Mouse (Mus musculus): Measurements from ENCODE around the gene Tnfaip1. TPM values are rescaled to one million over a fixed set of nuclear protein-coding genes. Genes with fewer than 3 reads are reported as not detected.
"Not testable (repeated sequence)": the region's sequence is repeated elsewhere in the genome, so short reads cannot be mapped to it uniquely, and the experiment has no call there.

Gene Tnfaip1
- total RNA-seq (2021), result 10 to 100 TPM; 38.2 to 40.1 TPM
- polyA plus RNA-seq (2012; rRNA removed), result 36.0 and 51.1 TPM in 2 replicates
- long read RNA-seq, transcript Tnfaip1-201 (7 exons, 3,720 nt), result minor isoform, 24 of 94 reads
- long read RNA-seq, transcript Tnfaip1-202 (7 exons, 3,768 nt), result major isoform, 51 of 94 reads
- long read RNA-seq, partial matches to known transcripts, result 5 of 94 reads
- long read RNA-seq, other reads (novel, unspliced or antisense), result 14 of 94 reads

DNA sequence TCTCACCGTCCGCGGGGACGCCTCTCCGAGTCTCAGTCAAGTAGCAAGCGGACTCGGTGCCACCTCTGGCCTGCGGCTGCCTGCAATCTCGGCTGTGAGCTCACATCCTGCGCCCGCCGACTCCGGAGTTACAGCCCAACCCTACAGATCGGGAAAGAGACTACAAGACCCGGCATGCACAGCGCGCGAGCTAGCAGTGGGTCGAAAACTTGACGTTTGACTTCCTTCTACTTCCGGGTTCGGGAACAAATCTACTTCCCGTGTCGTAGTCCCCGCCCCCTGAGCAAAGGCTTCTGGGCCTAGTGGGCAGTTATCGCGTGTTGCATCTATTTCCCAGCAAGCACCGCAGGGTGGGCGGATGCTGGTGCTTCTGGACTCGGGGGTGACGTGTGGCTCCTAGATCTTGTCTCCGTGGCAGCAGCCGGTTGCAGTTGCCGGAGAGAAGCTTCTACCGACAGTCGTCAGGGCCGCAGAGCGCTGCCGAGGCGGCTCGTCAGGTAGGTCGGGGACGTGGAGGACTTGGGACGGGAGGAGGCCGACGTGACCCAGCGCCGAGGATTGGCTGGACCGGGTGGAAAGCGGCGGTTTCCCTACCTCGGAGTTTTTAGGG is at the start of gene Tnfaip1, which contains the start of gene Ift20:
TSS of gene Tnfaip1 (minus strand) at position 253 of the 610 bp plus-strand sequence.
TSS of gene Ift20 (plus strand) at position 282 of the 610 bp plus-strand sequence.
- peak within 1 kb of the TSS; percentile 75 for H3K4me3 ChIP-seq
- peak within 1 kb of the TSS; percentile 91 for H3K27ac ChIP-seq
- WGBS, result under 1% methylated on average over 52 of the region's 52 CpGs
- peak; percentile 95 to 98 for DNase-seq
- TF ChIP-seq EP300 (IDR thresholded peaks at IDR 0.05; ENCODE audit: insufficient read depth, low read depth, low read length) (peak; percentile 64), POLR2A (IDR thresholded peaks at IDR 0.05; ENCODE audit: insufficient read depth, low read depth, low read length) (peak; percentile 86), CTCF (IDR thresholded peaks at IDR 0.05) (no peak)
- H3K9ac ChIP-seq (ENCODE audit: low read depth, low read length), result peak within 1 kb of the TSS; percentile 90
- intact Hi-C loops (cut with DNase I), result loop anchor here (1.0 to 2.0 kb wide), 2 partner anchors 15 to 24 kb away; partner anchors contain the start of genes Poldip2, Tmem199 and Tmem97
- H3K36me3 ChIP-seq (ENCODE audit: control insufficient read depth, insufficient read depth, low read length), result peaks cover 14% of the 10 kb centered on the region
- peaks cover 9% of the 10 kb centered on the region for H3K4me1 ChIP-seq (ENCODE audit: control insufficient read depth, insufficient read depth, low read length)
- peaks cover 9% of the 10 kb centered on the region; the same call in 1 of the 2 replicates for H3K79me2 ChIP-seq (replicated peaks; ENCODE audit: control insufficient read depth, insufficient read depth, low read length)
- no peaks in the 10 kb centered on the region for H3K27me3 ChIP-seq (ENCODE audit: control insufficient read depth, insufficient read depth, low read length)

DNA sequence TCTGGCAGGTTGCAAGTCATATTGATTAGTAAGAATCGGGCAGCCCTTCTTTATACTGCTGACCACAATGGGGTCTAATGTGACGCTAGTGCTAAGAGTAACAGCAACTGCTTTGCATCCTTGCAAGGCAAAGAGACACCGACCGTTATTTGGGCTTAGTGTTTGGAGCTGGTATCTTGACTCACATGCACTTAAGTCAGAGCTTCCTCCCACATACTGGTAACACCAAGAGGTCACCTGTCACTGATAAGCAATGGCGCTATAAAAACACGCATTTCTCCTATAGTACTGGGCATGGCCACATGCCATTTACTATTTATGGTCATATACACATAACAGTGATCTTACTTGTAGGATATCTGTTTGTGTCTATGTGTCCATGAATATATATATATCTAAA is 46.7 kb upstream of the Tnfaip1 start:
- no peak overlapping the region for H3K9ac ChIP-seq (ENCODE audit: low read depth, low read length)
- H3K36me3 ChIP-seq (ENCODE audit: control insufficient read depth, insufficient read depth, low read length), result no peaks in the 10 kb centered on the region
- no peak overlapping the region for H3K4me3 ChIP-seq
- 73% methylated on average over 6 of the region's 6 CpGs for WGBS
- TF ChIP-seq EP300 (IDR thresholded peaks at IDR 0.05; ENCODE audit: insufficient read depth, low read depth, low read length) (no peak), POLR2A (IDR thresholded peaks at IDR 0.05; ENCODE audit: insufficient read depth, low read depth, low read length) (no peak), CTCF (IDR thresholded peaks at IDR 0.05) (no peak)
- H3K27me3 ChIP-seq (ENCODE audit: control insufficient read depth, insufficient read depth, low read length), result no peaks in the 10 kb centered on the region
- H3K79me2 ChIP-seq (replicated peaks; ENCODE audit: control insufficient read depth, insufficient read depth, low read length), result no peaks in the 10 kb centered on the region
- no peak for DNase-seq
- H3K4me1 ChIP-seq (ENCODE audit: control insufficient read depth, insufficient read depth, low read length), result no peaks in the 10 kb centered on the region
- intact Hi-C loops (cut with DNase I), result no loop called here
- H3K27ac ChIP-seq, result no peak overlapping the region

DNA sequence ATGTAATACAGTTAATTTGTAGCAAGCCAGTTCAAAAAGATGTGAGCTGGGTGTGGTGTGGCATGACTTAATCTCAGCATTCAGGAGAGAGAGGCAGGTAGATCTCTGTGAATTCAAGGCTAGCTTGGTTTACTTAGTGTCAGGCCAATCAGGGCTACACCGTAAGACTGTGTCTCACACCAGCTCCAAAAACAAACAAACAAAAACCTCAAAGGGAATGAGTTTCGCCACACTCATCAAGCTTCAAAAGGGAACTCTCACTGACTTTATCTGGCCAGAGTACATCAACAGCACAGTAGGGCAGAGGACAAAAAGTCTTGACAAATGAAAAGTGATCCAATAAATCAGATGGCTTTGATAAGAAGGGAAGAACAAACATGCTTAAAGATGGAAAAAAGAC is 38.8 kb upstream of the Tnfaip1 start:
- TF ChIP-seq POLR2A (IDR thresholded peaks at IDR 0.05; ENCODE audit: insufficient read depth, low read depth, low read length) (no peak), EP300 (IDR thresholded peaks at IDR 0.05; ENCODE audit: insufficient read depth, low read depth, low read length) (no peak), CTCF (IDR thresholded peaks at IDR 0.05) (no peak)
- peaks cover 4% of the 10 kb centered on the region; the same call in 1 of the 2 replicates for H3K36me3 ChIP-seq (ENCODE audit: control insufficient read depth, insufficient read depth, low read length)
- no peaks in the 10 kb centered on the region; the same call in none of the 2 replicates for H3K4me1 ChIP-seq (ENCODE audit: control insufficient read depth, insufficient read depth, low read length)
- 72% methylated on average over 2 of the region's 2 CpGs for WGBS
- intact Hi-C loops (cut with DNase I), result no loop called here
- H3K79me2 ChIP-seq (replicated peaks; ENCODE audit: control insufficient read depth, insufficient read depth, low read length), result no peaks in the 10 kb centered on the region
- no peak for DNase-seq
- no peak overlapping the region for H3K27ac ChIP-seq
- H3K4me3 ChIP-seq, result no peak overlapping the region
- no peak overlapping the region for H3K9ac ChIP-seq (ENCODE audit: low read depth, low read length)
- no peaks in the 10 kb centered on the region for H3K27me3 ChIP-seq (ENCODE audit: control insufficient read depth, insufficient read depth, low read length)

DNA sequence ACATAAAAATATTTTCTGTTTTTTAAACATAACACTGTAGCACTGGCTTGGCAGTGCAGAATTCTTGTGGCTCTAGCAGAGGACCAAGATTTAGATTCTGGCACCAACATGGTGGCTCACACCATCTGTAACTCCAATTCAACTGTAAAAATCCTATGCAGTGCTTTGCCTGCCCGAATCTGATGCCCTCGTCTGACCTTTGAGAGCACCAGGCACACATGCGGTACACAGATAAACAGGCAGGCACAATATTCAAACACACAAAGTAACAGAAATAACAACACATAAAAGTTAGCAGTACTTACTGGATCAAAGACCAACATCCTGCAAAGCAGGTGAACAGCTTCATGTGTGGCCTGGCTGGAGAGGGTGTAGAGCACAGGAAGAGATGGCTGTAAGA is 38.4 kb upstream of the Tnfaip1 start:
- TF ChIP-seq CTCF (IDR thresholded peaks at IDR 0.05) (no peak), EP300 (IDR thresholded peaks at IDR 0.05; ENCODE audit: insufficient read depth, low read depth, low read length) (no peak), POLR2A (IDR thresholded peaks at IDR 0.05; ENCODE audit: insufficient read depth, low read depth, low read length) (no peak)
- no peak overlapping the region for H3K27ac ChIP-seq
- no peak overlapping the region for H3K9ac ChIP-seq (ENCODE audit: low read depth, low read length)
- no peaks in the 10 kb centered on the region for H3K27me3 ChIP-seq (ENCODE audit: control insufficient read depth, insufficient read depth, low read length)
- intact Hi-C loops (cut with DNase I), result no loop called here
- no peak overlapping the region for H3K4me3 ChIP-seq
- peaks cover 4% of the 10 kb centered on the region; the same call in 1 of the 2 replicates for H3K36me3 ChIP-seq (ENCODE audit: control insufficient read depth, insufficient read depth, low read length)
- DNase-seq, result no peak
- WGBS, result 67% methylated on average over 3 of the region's 3 CpGs
- H3K4me1 ChIP-seq (ENCODE audit: control insufficient read depth, insufficient read depth, low read length), result peaks cover 3% of the 10 kb centered on the region
- no peaks in the 10 kb centered on the region for H3K79me2 ChIP-seq (replicated peaks; ENCODE audit: control insufficient read depth, insufficient read depth, low read length)

DNA sequence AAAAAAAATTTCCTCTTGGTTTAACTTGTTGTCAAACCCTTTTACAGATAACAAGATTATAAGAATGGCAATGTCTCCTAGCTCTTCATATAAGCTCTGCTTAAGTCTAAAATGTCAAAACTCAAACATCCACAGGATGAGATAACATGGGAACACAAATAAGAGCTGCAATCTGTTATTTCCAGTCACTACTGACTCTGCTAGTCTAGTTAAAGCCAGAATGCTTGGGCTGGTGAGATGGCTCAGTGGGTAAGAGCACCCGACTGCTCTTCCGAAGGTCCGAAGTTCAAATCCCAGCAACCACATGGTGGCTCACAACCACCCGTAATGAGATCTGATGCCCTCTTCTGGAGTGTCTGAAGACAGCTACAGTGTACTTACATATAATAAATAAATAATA is 37.9 kb upstream of the Tnfaip1 start:
- DNase-seq; H3K27ac ChIP-seq; H3K79me2 ChIP-seq (replicated peaks; ENCODE audit: control insufficient read depth, insufficient read depth, low read length); H3K27me3 ChIP-seq (ENCODE audit: control insufficient read depth, insufficient read depth, low read length); H3K36me3 ChIP-seq (ENCODE audit: control insufficient read depth, insufficient read depth, low read length); H3K9ac ChIP-seq (ENCODE audit: low read depth, low read length); H3K4me1 ChIP-seq (ENCODE audit: control insufficient read depth, insufficient read depth, low read length); intact Hi-C loops (cut with DNase I); H3K4me3 ChIP-seq: not testable (repeated sequence)
- WGBS, result 98% methylated on average over 4 of the region's 4 CpGs

DNA sequence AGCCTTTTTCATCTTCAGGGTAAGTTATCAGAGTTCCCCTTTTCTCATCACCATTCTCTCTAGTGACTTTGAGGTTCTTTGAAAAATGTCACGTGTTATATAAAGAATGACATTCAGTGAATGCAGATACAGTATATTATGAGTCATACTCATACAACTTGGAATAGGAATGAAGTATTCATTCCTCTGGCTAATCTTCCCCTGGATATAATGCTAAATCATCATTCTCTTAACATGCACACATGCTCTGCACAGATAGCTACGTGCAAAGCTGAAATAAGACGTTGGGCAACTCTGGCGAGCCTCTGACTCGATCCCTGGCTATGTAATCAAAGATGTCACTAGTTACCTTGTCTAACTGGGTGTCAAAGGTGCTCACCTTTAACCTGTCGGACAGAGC is 35.7 kb upstream of the Tnfaip1 start:
- Histone ChIP-seq H3K4me1 (ENCODE audit: control insufficient read depth, insufficient read depth, low read length) (peaks cover 6% of the 10 kb centered on the region), H3K27ac (no peak overlapping the region), H3K79me2 (replicated peaks; ENCODE audit: control insufficient read depth, insufficient read depth, low read length) (no peaks in the 10 kb centered on the region), H3K36me3 (ENCODE audit: control insufficient read depth, insufficient read depth, low read length) (peaks cover 7% of the 10 kb centered on the region; the same call in 1 of the 2 replicates), H3K27me3 (ENCODE audit: control insufficient read depth, insufficient read depth, low read length) (no peaks in the 10 kb centered on the region), H3K9ac (ENCODE audit: low read depth, low read length) (no peak overlapping the region), H3K4me3 (no peak overlapping the region)
- WGBS, result 76% methylated on average over 6 of the region's 6 CpGs
- no peak for DNase-seq
- TF ChIP-seq EP300 (IDR thresholded peaks at IDR 0.05; ENCODE audit: insufficient read depth, low read depth, low read length) (no peak), CTCF (IDR thresholded peaks at IDR 0.05) (no peak), POLR2A (IDR thresholded peaks at IDR 0.05; ENCODE audit: insufficient read depth, low read depth, low read length) (no peak)
- intact Hi-C loops (cut with DNase I), result no loop called here

All from heart, adult 2 months (tissue).